In genomic region chr9:30940328-30940727, GRCm38 (mm10) we compare ENCODE assay signal across 9 mouse cellular contexts. TPM values are rescaled to one million over a fixed set of nuclear protein-coding genes. Genes with fewer than 3 reads are reported as not detected.
A peak's percentile ranks its signal among the peaks of the same experiment; 100 is the strongest.
DNase-seq lines count a peak whose midpoint lies in the region; ATAC-seq and TF ChIP-seq lines count a peak whose summit lies in the region.
"Had no signal": no experiment of that assay in that cellular context is flagged by ENCODE, and none has a peak within 500 bp of the region (broad histone marks: within the 10 kb centered on the region; RNA-seq: fewer than 3 reads in every experiment).

No protein-coding gene starts in this region.

- peak; percentile 98 for TF ChIP-seq CTCF in cerebellum, adult 2 months (IDR thresholded peaks at IDR 0.05; ENCODE audit: borderline replicate concordance, insufficient read depth, low read depth, low read length)
- TF ChIP-seq CTCF in midbrain, postnatal 0 days (IDR thresholded peaks at IDR 0.05) = peak; percentile 99
- TF ChIP-seq CTCF in stomach, postnatal 0 days (IDR thresholded peaks at IDR 0.05; ENCODE audit: low read depth) = peak; percentile 99

- H3K27me3 ChIP-seq in kidney, embryonic 14.5 days (ENCODE audit: control insufficient read depth, insufficient read depth, low read length) = peaks cover 57% of the 10 kb centered on the region
- peaks cover 3% of the 10 kb centered on the region; the same call in 1 of the 2 replicates for H3K27me3 ChIP-seq in cerebellum, adult 2 months (ENCODE audit: control insufficient read depth, insufficient read depth, low read length)
- peaks cover 19% of the 10 kb centered on the region for H3K27me3 ChIP-seq in hindbrain, embryonic 16.5 days (replicated peaks; ENCODE audit: control insufficient read depth, insufficient read depth, low read length)
- H3K27me3 ChIP-seq in midbrain, postnatal 0 days (ENCODE audit: insufficient read depth, low read length) = peaks cover 22% of the 10 kb centered on the region
- H3K27me3 ChIP-seq in stomach, postnatal 0 days (ENCODE audit: control insufficient read depth, insufficient read depth, low read length) = peaks cover 5% of the 10 kb centered on the region; the same call in 1 of the 2 replicates

- peaks cover 4% of the 10 kb centered on the region; the same call in 1 of the 2 replicates for H3K4me1 ChIP-seq in kidney, embryonic 14.5 days (ENCODE audit: control insufficient read depth, insufficient read depth, low read length)
- H3K4me1 ChIP-seq in cerebellum, adult 2 months (ENCODE audit: control insufficient read depth, insufficient read depth, low read length) = no peaks in the 10 kb centered on the region
- peaks cover 14% of the 10 kb centered on the region for H3K4me1 ChIP-seq in hindbrain, embryonic 16.5 days (ENCODE audit: control insufficient read depth, insufficient read depth, low read depth, low read length)
- 0 out of 2 replicates have a peak, but pooled peaks cover 3% of the 10 kb centered on the region for H3K4me1 ChIP-seq in midbrain, postnatal 0 days (ENCODE audit: insufficient read depth, low read length)
- H3K4me1 ChIP-seq in stomach, postnatal 0 days (replicated peaks; ENCODE audit: control insufficient read depth, insufficient read depth) = no peaks in the 10 kb centered on the region

- H3K9me3 ChIP-seq in kidney, embryonic 14.5 days (ENCODE audit: control insufficient read depth, low read length) = no peaks in the 10 kb centered on the region
- H3K9me3 ChIP-seq in hindbrain, embryonic 16.5 days (ENCODE audit: control insufficient read depth, low read length) = no peaks in the 10 kb centered on the region
- H3K9me3 ChIP-seq in midbrain, postnatal 0 days (ENCODE audit: low read length) = no peaks in the 10 kb centered on the region
- H3K9me3 ChIP-seq in stomach, postnatal 0 days (ENCODE audit: control insufficient read depth, low read length) = no peaks in the 10 kb centered on the region

- TF ChIP-seq EP300 in stomach, postnatal 0 days (optimal IDR thresholded peaks at IDR 0.05) = no peak

- 5% methylated on average over 6 of the region's 6 CpGs for WGBS in kidney, embryonic 14.5 days
- WGBS in cerebellum, adult 2 months = 4% methylated on average over 6 of the region's 6 CpGs
- 6% methylated on average over 6 of the region's 6 CpGs for WGBS in hindbrain, embryonic 16.5 days
- WGBS in midbrain, postnatal 0 days = 5% methylated on average over 6 of the region's 6 CpGs
- 5% methylated on average over 6 of the region's 6 CpGs for WGBS in stomach, postnatal 0 days

- TF ChIP-seq POLR2A in cerebellum, adult 2 months (IDR thresholded peaks at IDR 0.05; ENCODE audit: borderline replicate concordance, insufficient read depth, low read length) = no peak

- DNase-seq in kidney, adult 11 months = peak; percentile 75
- peak; percentile 74 to 89 for DNase-seq in cerebellum, adult 2 months
- peak; percentile 59 to 98 for DNase-seq in left cerebral cortex, adult 8-10 months (ENCODE audit: low spot score in 2 of 2)
- DNase-seq in midbrain, postnatal 0 days (ENCODE audit: low spot score) = peak; percentile 93
- DNase-seq in stomach, postnatal 0 days (ENCODE audit: low spot score) = peak; percentile 88

- H3K9ac ChIP-seq in kidney, embryonic 14.5 days (ENCODE audit: low read depth, low read length) = no peak overlapping the region
- H3K9ac ChIP-seq in hindbrain, embryonic 16.5 days (ENCODE audit: low read depth, low read length) = no peak overlapping the region
- no peak overlapping the region for H3K9ac ChIP-seq in midbrain, postnatal 0 days (replicated peaks; ENCODE audit: low read length, poor library complexity, severe bottlenecking)
- no peak overlapping the region for H3K9ac ChIP-seq in stomach, postnatal 0 days (ENCODE audit: low read length)

- H3K36me3 ChIP-seq in kidney, embryonic 14.5 days (ENCODE audit: control insufficient read depth, insufficient read depth, low read length) = no peaks in the 10 kb centered on the region
- H3K36me3 ChIP-seq in hindbrain, embryonic 16.5 days (ENCODE audit: control insufficient read depth, insufficient read depth, low read length) = no peaks in the 10 kb centered on the region
- no peaks in the 10 kb centered on the region for H3K36me3 ChIP-seq in midbrain, postnatal 0 days (ENCODE audit: insufficient read depth, low read length)
- H3K36me3 ChIP-seq in stomach, postnatal 0 days (ENCODE audit: control insufficient read depth, insufficient read depth, low read length) = no peaks in the 10 kb centered on the region

- no peak overlapping the region for H3K4me3 ChIP-seq in kidney, embryonic 14.5 days (ENCODE audit: low read length)
- no peak overlapping the region for H3K4me3 ChIP-seq in cerebellum, adult 2 months (replicated peaks; ENCODE audit: insufficient read depth, low read depth, low read length)
- H3K4me3 ChIP-seq in hindbrain, embryonic 16.5 days (ENCODE audit: low read length) = no peak overlapping the region
- no peak overlapping the region for H3K4me3 ChIP-seq in midbrain, postnatal 0 days (ENCODE audit: low read depth, low read length)
- H3K4me3 ChIP-seq in stomach, postnatal 0 days (ENCODE audit: low read depth, low read length) = no peak overlapping the region
- H3K4me3 ChIP-seq: myocyte had no signal

- H3K27ac ChIP-seq in kidney, embryonic 14.5 days (ENCODE audit: low read depth, low read length) = no peak overlapping the region
- H3K27ac ChIP-seq in cerebellum, adult 2 months (ENCODE audit: insufficient read depth, low read length) = no peak overlapping the region
- no peak overlapping the region for H3K27ac ChIP-seq in hindbrain, embryonic 16.5 days (ENCODE audit: low read depth, low read length)
- no peak overlapping the region for H3K27ac ChIP-seq in midbrain, postnatal 0 days (ENCODE audit: low read depth, low read length)
- H3K27ac ChIP-seq in stomach, postnatal 0 days (replicated peaks) = no peak overlapping the region

- ATAC-seq in kidney, embryonic 14.5 days (ENCODE audit: low FRiP score, low TSS enrichment) = no peak
- ATAC-seq in frontal cortex, adult (ENCODE audit: low TSS enrichment) = peak; percentile 81
- peak; percentile 64; the same call in 1 of the 2 replicates for ATAC-seq in hindbrain, embryonic 16.5 days
- ATAC-seq in midbrain, postnatal 0 days (ENCODE audit: low FRiP score) = peak; percentile 57; the same call in 1 of the 2 replicates
- peak; percentile 59; the same call in 1 of the 2 replicates for ATAC-seq in stomach, postnatal 0 days (ENCODE audit: low FRiP score, low TSS enrichment)

- H3K4me2 ChIP-seq in kidney, embryonic 14.5 days (replicated peaks; ENCODE audit: low read depth, low read length) = no peak overlapping the region
- no peak overlapping the region for H3K4me2 ChIP-seq in hindbrain, embryonic 16.5 days (ENCODE audit: low read length)
- no peak overlapping the region for H3K4me2 ChIP-seq in midbrain, postnatal 0 days (ENCODE audit: low read depth, low read length, poor library complexity, severe bottlenecking)
- H3K4me2 ChIP-seq in stomach, postnatal 0 days (replicated peaks; ENCODE audit: low read depth) = no peak overlapping the region

RNA-seq across cellular contexts. Expression of gene Adamts8, which starts 2.0 kb away (rescaled TPM):
- polyA plus RNA-seq in kidney, embryonic 14.5 days (2014; fragmentation: Nextera tagmentation; extraction: Ambion mirVana) = 0.35 and 0.40 TPM in 2 replicates
- polyA plus RNA-seq in cerebellum, adult 2 months (2012; rRNA removed) = 1.1 and 1.4 TPM in 2 replicates
- 1.8 and 2.8 TPM in 2 replicates for polyA plus RNA-seq in hindbrain, embryonic 16.5 days (2015; fragmentation: Nextera tagmentation; extraction: Ambion mirVana)
- 1 to 10 TPM; 2.9 to 3.8 (median 3.0) TPM for total RNA-seq in left cerebral cortex, adult 8-10 months (2022)
- 2.9 and 3.0 TPM in 2 replicates for total RNA-seq in midbrain, postnatal 0 days (2014; rRNA removed)
- polyA plus RNA-seq in midbrain, postnatal 0 days (2015; fragmentation: Nextera tagmentation; extraction: Ambion mirVana) = 1.2 and 1.9 TPM in 2 replicates
- polyA plus RNA-seq in stomach, postnatal 0 days (2015; fragmentation: Nextera tagmentation; extraction: Ambion mirVana) = 7.8 and 8.8 TPM in 2 replicates
- polyA plus RNA-seq: myocyte had no signal

RNA-seq across cellular contexts. Expression of gene Adamts15, which starts 18.1 kb away (rescaled TPM):
- polyA plus RNA-seq in kidney, embryonic 14.5 days (2014; fragmentation: Nextera tagmentation; extraction: Ambion mirVana) = 1.9 and 5.8 TPM in 2 replicates
- 5.6 and 6.4 TPM in 2 replicates for polyA plus RNA-seq in cerebellum, adult 2 months (2012; rRNA removed)
- polyA plus RNA-seq in hindbrain, embryonic 16.5 days (2015; fragmentation: Nextera tagmentation; extraction: Ambion mirVana) = 6.2 and 7.6 TPM in 2 replicates
- total RNA-seq in left cerebral cortex, adult 8-10 months (2022) = 1 to 10 TPM; 4.2 to 5.0 (median 4.7) TPM
- total RNA-seq in midbrain, postnatal 0 days (2014; rRNA removed) = 18.3 and 19.3 TPM in 2 replicates
- 4.7 and 5.9 TPM in 2 replicates for polyA plus RNA-seq in midbrain, postnatal 0 days (2015; fragmentation: Nextera tagmentation; extraction: Ambion mirVana)
- polyA plus RNA-seq in stomach, postnatal 0 days (2015; fragmentation: Nextera tagmentation; extraction: Ambion mirVana) = 1.9 and 2.6 TPM in 2 replicates
- polyA plus RNA-seq: myocyte had no signal
